Mouse (Mus musculus): Measurements from ENCODE around the gene Tmem247. TPM values are rescaled to one million over a fixed set of nuclear protein-coding genes. Genes with fewer than 3 reads are reported as not detected.

Gene Tmem247
- polyA plus RNA-seq (2015; fragmentation: Nextera tagmentation; extraction: Ambion mirVana), result not detected in 2 replicates

DNA sequence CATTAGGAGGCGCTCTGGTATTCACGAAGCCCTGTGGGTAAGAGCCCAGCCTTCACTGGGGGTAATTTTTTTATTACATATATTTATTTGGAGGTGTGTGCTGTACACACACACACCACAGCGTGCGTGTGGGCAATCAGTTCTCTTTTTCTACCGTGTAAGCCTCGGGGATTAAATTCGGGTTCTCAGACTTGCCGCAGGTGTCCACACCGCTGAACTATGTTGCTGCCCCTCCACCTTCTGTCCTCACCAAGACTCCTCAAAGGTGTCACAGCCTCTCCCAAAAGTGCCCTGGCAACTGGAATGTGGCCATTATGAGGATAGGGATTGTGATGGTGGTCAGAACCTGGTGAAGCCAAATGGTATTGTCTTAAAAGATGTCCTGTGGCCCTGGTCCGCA, at the start of gene Tmem247:
TSS of gene Tmem247 (plus strand) at position 301 of the 400 bp plus-strand sequence.
- no peaks in the 10 kb centered on the region for H3K4me1 ChIP-seq
- no peak for ATAC-seq (ENCODE audit: insufficient read depth, low FRiP score, low read depth)
- WGBS, result 86% methylated on average over 10 of the region's 10 CpGs

DNA sequence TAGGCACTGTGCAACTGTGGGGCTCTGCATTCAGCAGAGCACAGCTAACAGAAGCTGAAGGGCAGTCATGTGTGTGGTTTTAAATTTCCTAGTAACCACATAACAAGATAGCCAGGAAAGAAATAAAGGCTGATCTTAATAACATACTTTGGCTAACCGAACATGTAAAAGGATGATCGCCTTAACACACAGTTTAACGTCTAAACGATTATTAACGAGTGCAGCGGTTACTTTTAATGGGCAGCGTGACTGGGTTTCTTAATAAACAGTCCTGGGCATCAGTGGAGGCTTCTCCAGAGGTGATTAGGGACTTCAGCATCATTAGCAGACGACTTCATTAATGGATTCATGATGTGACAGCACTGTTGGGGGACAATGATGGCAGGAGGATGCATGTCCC, 46.6 kb upstream of the Tmem247 start:
- Histone ChIP-seq H3K27ac (no peak overlapping the region), H3K27me3 (replicated peaks) (no peaks in the 10 kb centered on the region), H3K9me3 (no peaks in the 10 kb centered on the region), H3K4me2 (no peak overlapping the region), H3K4me1 (no peaks in the 10 kb centered on the region), H3K4me3 (replicated peaks) (no peak overlapping the region), H3K36me3 (no peaks in the 10 kb centered on the region), H3K9ac (no peak overlapping the region)
- ATAC-seq (ENCODE audit: insufficient read depth, low FRiP score, low read depth), result no peak
- WGBS, result 85% methylated on average over 8 of the region's 8 CpGs

More for the DNA sequence above, at the start of gene Tmem247:
- Histone ChIP-seq H3K9ac (no peak within 1 kb of the TSS), H3K4me2 (no peak within 1 kb of the TSS), H3K4me3 (replicated peaks) (no peak within 1 kb of the TSS), H3K27ac (no peak within 1 kb of the TSS), H3K9me3 (no peaks in the 10 kb centered on the region), H3K27me3 (replicated peaks) (no peaks in the 10 kb centered on the region), H3K36me3 (no peaks in the 10 kb centered on the region)

- WGBS, result 58% methylated on average over 6 of the region's 6 CpGs
Observed at GRCm38 (mm10) chr17:86872643-86873042, 44.5 kb upstream of the Tmem247 start.

GRCm38 (mm10) chr17:86876940-86877339, 40.2 kb upstream of the Tmem247 start:
- Histone ChIP-seq H3K36me3 (no peaks in the 10 kb centered on the region), H3K4me3 (replicated peaks) (no peak overlapping the region), H3K4me1 (no peaks in the 10 kb centered on the region), H3K4me2 (no peak overlapping the region), H3K27ac (no peak overlapping the region), H3K9ac (no peak overlapping the region), H3K27me3 (replicated peaks) (no peaks in the 10 kb centered on the region), H3K9me3 (no peaks in the 10 kb centered on the region)
- 69% methylated on average over 9 of the region's 9 CpGs for WGBS
- no peak for ATAC-seq (ENCODE audit: insufficient read depth, low FRiP score, low read depth)

More at GRCm38 (mm10) chr17:86872643-86873042, 44.5 kb upstream of the Tmem247 start:
- Histone ChIP-seq H3K4me2 (no peak overlapping the region), H3K9me3 (no peaks in the 10 kb centered on the region), H3K27me3 (replicated peaks) (no peaks in the 10 kb centered on the region), H3K36me3 (no peaks in the 10 kb centered on the region), H3K27ac (no peak overlapping the region), H3K9ac (no peak overlapping the region), H3K4me3 (replicated peaks) (no peak overlapping the region), H3K4me1 (no peaks in the 10 kb centered on the region)
- ATAC-seq (ENCODE audit: insufficient read depth, low FRiP score, low read depth), result no peak

GRCm38 (mm10) chr17:86877747-86878146, 39.4 kb upstream of the Tmem247 start:
- Histone ChIP-seq H3K4me2 (no peak overlapping the region), H3K9ac (no peak overlapping the region), H3K9me3 (no peaks in the 10 kb centered on the region), H3K27ac (no peak overlapping the region), H3K27me3 (replicated peaks) (no peaks in the 10 kb centered on the region), H3K4me3 (replicated peaks) (no peak overlapping the region), H3K36me3 (no peaks in the 10 kb centered on the region), H3K4me1 (no peaks in the 10 kb centered on the region)
- WGBS, result 53% methylated on average over 2 of the region's 2 CpGs
- no peak for ATAC-seq (ENCODE audit: insufficient read depth, low FRiP score, low read depth)

DNA sequence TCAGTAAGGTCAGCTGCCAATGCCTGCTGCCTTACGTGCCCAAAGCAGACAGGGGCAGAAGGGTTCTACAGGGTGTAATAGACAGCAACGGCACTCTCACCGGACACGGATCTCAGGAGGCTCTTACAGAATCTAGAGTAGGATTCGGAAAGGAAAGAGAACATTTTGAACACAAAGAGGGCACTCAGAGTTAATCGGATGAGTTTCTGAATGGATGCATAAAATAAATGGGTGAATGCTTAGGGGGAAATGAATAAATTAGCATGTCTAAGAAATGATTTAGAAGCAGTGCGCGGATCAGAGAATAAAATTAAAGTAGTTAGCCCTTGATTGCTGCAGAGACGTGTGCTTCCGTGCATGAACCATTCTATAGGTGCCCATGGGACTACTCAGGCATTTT, 37.1 kb upstream of the Tmem247 start:
- WGBS, result 88% methylated on average over 10 of the region's 10 CpGs
- Histone ChIP-seq H3K4me2 (no peak overlapping the region), H3K4me3 (replicated peaks) (no peak overlapping the region), H3K9ac (no peak overlapping the region), H3K9me3 (no peaks in the 10 kb centered on the region), H3K36me3 (no peaks in the 10 kb centered on the region), H3K4me1 (no peaks in the 10 kb centered on the region), H3K27ac (no peak overlapping the region), H3K27me3 (replicated peaks) (no peaks in the 10 kb centered on the region)
- ATAC-seq (ENCODE audit: insufficient read depth, low FRiP score, low read depth), result no peak

DNA sequence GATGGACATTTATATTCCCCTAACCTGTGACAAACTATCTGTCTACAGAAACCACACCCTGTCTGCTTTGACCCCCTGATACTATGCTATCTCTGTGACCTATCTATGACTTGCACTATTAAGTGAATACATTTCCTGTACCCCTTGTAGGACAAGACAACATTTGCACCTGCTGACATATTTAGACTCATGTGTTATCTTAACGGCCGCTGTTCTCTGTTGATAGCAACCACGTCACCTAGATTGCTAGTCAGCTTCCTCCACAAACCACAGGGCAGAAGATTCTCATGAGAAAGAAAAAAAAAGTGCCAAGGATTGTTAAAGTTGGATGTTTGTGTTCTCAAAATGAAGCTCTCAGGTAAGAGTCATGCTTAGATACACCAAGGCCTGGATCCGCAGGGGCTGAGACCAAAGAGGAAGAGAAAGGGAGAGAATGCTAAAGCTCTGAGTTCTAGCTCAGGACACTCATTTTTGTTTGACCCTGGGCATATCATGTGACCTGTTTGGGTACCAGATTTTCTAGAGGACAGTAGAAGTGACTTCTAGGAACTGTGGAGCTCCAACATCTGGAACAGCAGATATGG, 36.6 kb upstream of the Tmem247 start:
- Histone ChIP-seq H3K9me3 (no peaks in the 10 kb centered on the region), H3K36me3 (no peaks in the 10 kb centered on the region), H3K4me1 (no peaks in the 10 kb centered on the region), H3K4me2 (no peak overlapping the region), H3K27ac (no peak overlapping the region), H3K4me3 (replicated peaks) (no peak overlapping the region), H3K27me3 (replicated peaks) (no peaks in the 10 kb centered on the region), H3K9ac (no peak overlapping the region)
- WGBS, result 69% methylated on average over 4 of the region's 4 CpGs
- no peak for ATAC-seq (ENCODE audit: insufficient read depth, low FRiP score, low read depth)

- Histone ChIP-seq H3K4me2 (no peak overlapping the region), H3K36me3 (no peaks in the 10 kb centered on the region), H3K4me1 (no peaks in the 10 kb centered on the region), H3K27ac (no peak overlapping the region), H3K27me3 (replicated peaks) (no peaks in the 10 kb centered on the region), H3K4me3 (replicated peaks) (no peak overlapping the region), H3K9me3 (no peaks in the 10 kb centered on the region), H3K9ac (no peak overlapping the region)
- 75% methylated on average over 4 of the region's 4 CpGs for WGBS
- ATAC-seq (ENCODE audit: insufficient read depth, low FRiP score, low read depth), result no peak
Observed at GRCm38 (mm10) chr17:86895191-86895590, 22.0 kb upstream of the Tmem247 start.

- Histone ChIP-seq H3K27me3 (replicated peaks) (no peaks in the 10 kb centered on the region), H3K27ac (no peak overlapping the region), H3K9me3 (no peaks in the 10 kb centered on the region), H3K4me3 (replicated peaks) (no peak overlapping the region), H3K36me3 (no peaks in the 10 kb centered on the region), H3K9ac (no peak overlapping the region), H3K4me1 (no peaks in the 10 kb centered on the region), H3K4me2 (no peak overlapping the region)
- ATAC-seq (ENCODE audit: insufficient read depth, low FRiP score, low read depth), result no peak
- WGBS, result 90% methylated on average over 6 of the region's 6 CpGs
Observed at GRCm38 (mm10) chr17:86897486-86898165, 19.5 kb upstream of the Tmem247 start.

DNA sequence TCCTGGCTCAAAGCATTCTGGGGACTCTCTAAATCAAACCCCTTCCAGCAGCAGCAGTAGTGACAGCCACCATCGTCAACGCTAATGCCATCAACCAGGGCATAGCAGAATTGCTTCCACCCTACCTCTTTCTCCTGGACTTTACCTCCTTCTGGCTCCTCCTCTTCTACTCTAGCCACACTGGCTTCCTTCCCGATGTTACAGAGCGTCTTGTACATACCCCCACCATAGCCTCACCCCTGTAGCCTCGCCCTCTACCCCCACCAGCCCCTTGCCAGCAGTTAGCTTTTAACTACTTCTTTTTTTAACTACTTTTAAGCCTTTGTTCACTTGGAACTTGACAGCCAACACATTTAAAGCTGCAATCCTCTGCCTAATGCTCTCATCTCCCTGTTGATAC, 17.3 kb upstream of the Tmem247 start:
- Histone ChIP-seq H3K36me3 (no peaks in the 10 kb centered on the region), H3K27ac (no peak overlapping the region), H3K4me3 (replicated peaks) (no peak overlapping the region), H3K9ac (no peak overlapping the region), H3K4me2 (no peak overlapping the region), H3K9me3 (no peaks in the 10 kb centered on the region), H3K4me1 (peaks cover 3% of the 10 kb centered on the region; the same call in 1 of the 2 replicates), H3K27me3 (replicated peaks) (no peaks in the 10 kb centered on the region)
- no peak for ATAC-seq (ENCODE audit: insufficient read depth, low FRiP score, low read depth)
- WGBS, result 71% methylated on average over 5 of the region's 5 CpGs

GRCm38 (mm10) chr17:86900564-86900963, 16.6 kb upstream of the Tmem247 start:
- H3K27me3 ChIP-seq (replicated peaks), result no peaks in the 10 kb centered on the region
- no peaks in the 10 kb centered on the region for H3K36me3 ChIP-seq
- ATAC-seq (ENCODE audit: insufficient read depth, low FRiP score, low read depth), result no peak
- peaks cover 10% of the 10 kb centered on the region; the same call in 1 of the 2 replicates for H3K4me1 ChIP-seq
- 70% methylated on average over 5 of the region's 5 CpGs for WGBS
- H3K27ac ChIP-seq, result no peak overlapping the region
- no peak overlapping the region for H3K9ac ChIP-seq
- H3K9me3 ChIP-seq, result no peaks in the 10 kb centered on the region
- no peak overlapping the region for H3K4me2 ChIP-seq
- no peak overlapping the region for H3K4me3 ChIP-seq (replicated peaks)

- Histone ChIP-seq H3K36me3 (no peaks in the 10 kb centered on the region), H3K27ac (no peak overlapping the region), H3K27me3 (replicated peaks) (no peaks in the 10 kb centered on the region), H3K9ac (no peak overlapping the region), H3K4me3 (replicated peaks) (no peak overlapping the region), H3K9me3 (no peaks in the 10 kb centered on the region), H3K4me1 (peaks cover 15% of the 10 kb centered on the region; the same call in 1 of the 2 replicates), H3K4me2 (no peak overlapping the region)
- ATAC-seq (ENCODE audit: insufficient read depth, low FRiP score, low read depth), result no peak
- WGBS, result 90% methylated on average over 14 of the region's 14 CpGs
Observed at GRCm38 (mm10) chr17:86902399-86903067, 14.6 kb upstream of the Tmem247 start.
